Mouse (Mus musculus) gastrocnemius, adult 18-20 months (tissue): ENCODE results near the gene Rhbdf2. TPM values are rescaled to one million over a fixed set of nuclear protein-coding genes. Genes with fewer than 3 reads are reported as not detected.

ENCODE experiments used
- DNase-seq: peaks from one replicate; pipeline ENCODE4 v3.0.0; 2021; ENCODE audit warnings: low spot score
- total RNA-seq, 2 experiments: library from RNA; stranded (reverse); gene quantifications; 2 replicates each; pipeline ENCODE4 v1.2.3; 2021

Gene Rhbdf2
- total RNA-seq, 2 experiments from 2014 or later: 11.2 to 11.9 TPM

GRCm38 (mm10) chr11:116554171-116554878 is 72.5 kb downstream of the Rhbdf2 start:
- DNase-seq: peak; percentile 55

DNA sequence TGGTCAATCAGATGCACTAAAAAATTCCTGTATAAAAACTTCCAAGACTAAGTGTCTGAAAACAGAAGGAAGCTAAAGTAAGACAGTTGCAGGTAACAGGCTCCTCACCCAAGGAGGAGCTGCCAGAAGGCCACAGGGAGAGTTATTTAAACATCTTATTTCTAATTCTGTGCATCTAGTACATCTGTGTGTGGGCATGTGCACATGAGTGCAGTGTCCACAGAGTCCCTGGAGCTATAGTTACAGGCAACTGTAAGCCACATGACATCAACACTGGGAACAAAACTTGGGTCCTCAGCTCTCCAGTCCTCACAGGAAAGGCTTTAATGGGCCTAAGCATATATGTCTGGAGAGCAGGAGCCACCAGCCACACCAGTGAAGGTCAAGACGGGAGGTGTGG is 74.6 kb downstream of the Rhbdf2 start:
- DNase-seq: no peak

- DNase-seq: no peak
Measured at GRCm38 (mm10) chr11:116550748-116551147, 76.1 kb downstream of the Rhbdf2 start.

DNA sequence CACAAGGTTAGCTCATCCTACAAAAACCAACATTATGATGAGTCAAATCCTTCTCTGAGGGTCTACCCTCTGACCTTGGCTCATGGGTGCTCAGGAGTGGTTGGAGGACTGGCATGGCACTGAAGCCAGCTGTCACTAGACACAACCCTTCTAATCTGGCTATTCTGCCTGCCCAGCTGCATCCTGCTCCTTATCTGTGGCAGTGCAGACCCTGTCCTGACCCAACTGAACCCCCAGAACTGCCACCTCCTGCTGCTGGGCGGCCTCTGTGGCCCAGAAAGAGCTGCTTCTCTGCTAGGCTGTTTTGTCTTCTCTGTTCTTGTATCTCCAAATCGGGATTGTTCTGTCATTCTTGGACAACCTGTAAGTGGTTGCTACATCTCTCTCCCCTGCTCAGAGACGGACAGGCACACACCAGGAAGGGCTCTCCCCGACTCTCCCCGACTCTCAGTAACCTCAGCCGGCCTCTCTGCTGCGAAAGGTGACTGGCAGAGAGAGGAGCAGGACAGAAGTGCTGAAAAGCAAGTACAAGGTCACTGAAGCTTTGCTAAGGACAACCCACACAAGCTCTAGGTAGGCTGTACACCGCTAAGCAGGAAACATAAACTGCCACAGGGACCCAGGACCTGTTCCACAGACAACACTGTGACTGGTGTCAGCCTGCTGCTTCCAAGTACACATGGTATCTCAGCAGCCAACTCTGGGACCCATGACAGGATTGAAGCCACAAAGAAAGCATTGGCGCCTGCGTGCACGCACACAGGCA is 77.4 kb downstream of the Rhbdf2 start:
- no peak for DNase-seq

DNA sequence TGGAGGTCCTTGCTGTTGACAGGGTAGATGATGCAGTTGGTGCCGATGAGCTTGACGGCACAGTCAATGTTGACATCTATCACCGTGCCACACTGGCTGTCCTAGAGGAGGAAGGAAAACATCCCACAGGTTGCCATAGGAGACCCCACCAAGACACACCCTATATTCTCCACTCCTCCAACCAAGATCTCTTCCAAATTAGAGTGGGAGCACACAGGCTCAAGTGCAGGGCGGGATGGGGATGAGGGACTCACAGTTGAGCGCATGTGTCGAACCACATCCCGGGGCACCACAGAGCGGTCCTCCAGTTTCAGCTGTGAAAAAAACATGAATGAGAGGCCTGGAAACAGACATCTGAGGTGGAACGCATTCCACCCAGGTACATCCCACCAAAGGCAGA is 78.0 kb downstream of the Rhbdf2 start:
- DNase-seq: no peak

Other genes with a start within 250 kb of the Rhbdf2 start
- 10 to 100 TPM; 24.2 to 27.5 TPM for gene Rnf157, start 214.0 kb downstream of the Rhbdf2 start, total RNA-seq
- 10 to 100 TPM; 32.1 to 45.8 TPM for gene Ubald2, start 192.9 kb downstream of the Rhbdf2 start, total RNA-seq
- not detected for gene Qrich2, start 160.8 kb downstream of the Rhbdf2 start, total RNA-seq
- gene Prpsap1, start 132.8 kb downstream of the Rhbdf2 start, total RNA-seq: 10 to 100 TPM; 12.3 to 12.5 TPM
- gene Sphk1, start 96.1 kb downstream of the Rhbdf2 start, total RNA-seq: under 1 TPM; 0.80 to 0.88 TPM
- gene Ube2o, start 45.6 kb downstream of the Rhbdf2 start, total RNA-seq: 10 to 100 TPM; 22.9 to 25.2 TPM
- not detected for gene Aanat, start 40.6 kb downstream of the Rhbdf2 start, total RNA-seq
- under 1 TPM; 0.34 to 0.50 TPM for gene Prcd, start 26.5 kb upstream of the Rhbdf2 start, total RNA-seq
- 10 to 100 TPM; 10.5 to 15.0 TPM for gene Cygb, start 27.3 kb upstream of the Rhbdf2 start, total RNA-seq
- gene St6galnac1, start 148.5 kb upstream of the Rhbdf2 start, total RNA-seq: not detected
- gene Mxra7, start 201.0 kb upstream of the Rhbdf2 start, total RNA-seq: 1 to 10 TPM; 5.2 to 8.2 TPM
- 10 to 100 TPM; 40.1 to 41.4 TPM for gene Mettl23, start 216.3 kb upstream of the Rhbdf2 start, total RNA-seq
- gene Jmjd6, start 216.4 kb upstream of the Rhbdf2 start, total RNA-seq: 10 to 100 TPM; 18.4 to 28.1 TPM
- gene Mfsd11, start 225.4 kb upstream of the Rhbdf2 start, total RNA-seq: 10 to 100 TPM; 19.1 to 26.2 TPM
- 10 to 100 TPM; 68.0 to 72.0 TPM for gene Srsf2, start 226.1 kb upstream of the Rhbdf2 start, total RNA-seq